Mouse (Mus musculus): ENCODE measurements around the gene Tbc1d10b. TPM values are rescaled to one million over a fixed set of nuclear protein-coding genes. Genes with fewer than 3 reads are reported as not detected.
"Not testable (repeated sequence)": the region's sequence is repeated elsewhere in the genome, so short reads cannot be mapped to it uniquely, and the experiment has no call there.

Gene Tbc1d10b
- total RNA-seq, 2 experiments from 2014 or later, result 25.5 to 41.0 TPM

DNA sequence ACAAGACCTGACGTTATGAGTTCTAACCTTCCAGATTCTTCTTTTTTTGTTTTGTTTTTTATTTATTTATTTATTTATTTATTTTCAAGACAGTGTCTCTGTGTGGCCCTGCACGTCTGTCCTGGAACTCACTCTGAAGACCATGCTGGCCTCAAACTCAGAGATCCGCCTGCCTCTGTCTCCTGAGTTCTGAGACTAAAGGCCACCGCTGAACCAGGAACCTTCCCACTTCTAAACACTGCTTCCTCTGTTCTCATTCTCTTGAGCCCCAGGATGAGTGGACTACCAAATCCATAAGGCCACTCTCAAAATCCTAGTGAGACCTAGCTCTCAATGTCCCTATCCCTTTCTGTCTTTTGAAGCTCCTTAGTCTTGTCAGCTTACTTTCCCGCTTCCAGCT, 1.6 kb upstream of the Tbc1d10b start:
- no peak for ATAC-seq (replicated peaks; ENCODE audit: low FRiP score, low TSS enrichment, poor library complexity, severe bottlenecking)

DNA sequence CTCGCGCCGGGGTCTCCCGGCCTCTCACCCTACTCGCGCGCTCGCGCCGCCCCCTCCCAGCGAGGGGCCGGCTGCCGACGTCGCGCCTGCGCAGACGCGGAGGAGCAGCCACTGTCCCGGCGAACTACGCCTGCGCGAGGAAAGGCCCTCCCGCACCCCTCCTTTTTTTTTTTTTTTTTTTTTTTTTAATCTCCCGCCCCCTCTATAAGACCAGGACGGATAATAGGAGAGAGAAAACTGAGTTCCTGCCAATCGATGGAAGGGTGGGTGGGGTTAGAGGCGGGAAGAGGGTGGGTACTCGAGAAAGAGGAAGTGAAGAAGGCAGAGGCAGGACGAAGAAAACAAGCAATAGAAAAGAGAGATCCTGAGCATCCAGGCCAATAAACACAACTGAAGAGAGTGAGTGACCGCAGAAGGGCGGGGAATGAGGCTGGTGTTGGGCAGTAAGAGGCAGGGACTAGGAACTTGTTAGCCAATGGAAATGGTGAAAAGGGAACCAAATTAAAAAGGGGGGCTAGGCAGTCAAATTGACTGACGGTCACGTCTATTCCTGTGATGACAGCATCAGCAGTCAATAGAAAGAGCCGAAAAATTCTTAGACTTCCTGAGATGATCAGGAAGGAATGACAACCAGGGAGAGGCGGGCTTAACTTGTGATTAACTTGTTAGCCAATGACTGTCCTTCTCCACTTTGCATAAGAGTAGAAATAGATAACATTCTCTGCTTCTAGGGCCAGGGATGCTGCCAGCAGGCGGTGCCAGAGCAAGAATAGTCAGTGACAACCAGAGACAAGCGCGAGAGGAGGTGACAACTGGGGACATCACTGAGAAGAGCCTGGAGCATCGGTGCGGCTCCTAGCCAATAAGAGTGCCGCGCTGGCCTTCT, 528 bp upstream of the Tbc1d10b start, which contains the start of gene Mylpf:
TSS of gene Mylpf (plus strand) at position 338 of the 886 bp plus-strand sequence.
- peak; percentile 85 for ATAC-seq (replicated peaks; ENCODE audit: low FRiP score, low TSS enrichment, poor library complexity, severe bottlenecking)

DNA sequence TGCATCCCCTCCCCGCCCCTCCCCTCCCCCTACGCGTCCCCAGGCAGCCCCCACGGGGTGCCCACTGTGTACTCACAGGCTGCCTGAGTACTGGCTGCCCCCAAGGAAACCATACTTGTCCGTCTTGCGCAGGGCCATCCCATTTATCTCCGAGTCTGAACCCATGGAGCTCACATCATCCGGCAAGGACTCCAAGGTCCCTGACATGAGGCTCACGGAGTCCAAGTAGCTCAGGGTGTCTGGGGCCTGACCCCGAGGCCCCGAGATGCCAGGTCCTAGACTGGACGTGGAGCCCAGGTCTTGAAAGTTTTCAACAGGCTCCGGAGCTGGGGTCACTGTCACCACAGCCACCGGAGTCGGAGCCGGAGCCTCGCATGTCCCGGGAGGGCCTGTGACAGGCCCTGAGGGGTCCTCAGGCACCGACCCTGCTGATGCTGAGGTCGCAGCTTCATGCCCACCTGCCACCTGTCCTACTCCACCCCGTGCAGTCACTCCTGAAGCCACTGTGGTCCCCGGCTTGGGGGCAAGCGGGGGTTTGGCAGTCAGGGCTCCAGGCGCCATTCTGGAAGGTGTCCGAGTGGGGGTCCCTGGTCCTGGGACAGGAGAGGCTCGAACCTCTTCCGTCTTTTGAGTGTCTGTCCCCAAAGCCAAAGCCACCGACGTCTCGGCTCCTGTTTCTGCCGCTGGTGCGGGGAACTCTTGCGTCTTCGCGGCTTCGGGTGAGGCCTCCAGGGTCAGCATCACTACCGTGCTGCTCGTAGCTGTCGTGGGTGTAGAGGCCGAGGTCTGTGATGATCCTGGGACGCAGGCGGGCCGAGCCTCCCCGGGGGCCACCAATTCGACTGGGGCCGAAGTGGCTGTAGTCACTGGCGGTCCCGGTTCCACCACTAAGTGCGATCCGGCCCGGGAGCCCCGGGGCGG, 634 bp downstream of the Tbc1d10b start:
- no peak for ATAC-seq (replicated peaks; ENCODE audit: low FRiP score, low TSS enrichment, poor library complexity, severe bottlenecking)

DNA sequence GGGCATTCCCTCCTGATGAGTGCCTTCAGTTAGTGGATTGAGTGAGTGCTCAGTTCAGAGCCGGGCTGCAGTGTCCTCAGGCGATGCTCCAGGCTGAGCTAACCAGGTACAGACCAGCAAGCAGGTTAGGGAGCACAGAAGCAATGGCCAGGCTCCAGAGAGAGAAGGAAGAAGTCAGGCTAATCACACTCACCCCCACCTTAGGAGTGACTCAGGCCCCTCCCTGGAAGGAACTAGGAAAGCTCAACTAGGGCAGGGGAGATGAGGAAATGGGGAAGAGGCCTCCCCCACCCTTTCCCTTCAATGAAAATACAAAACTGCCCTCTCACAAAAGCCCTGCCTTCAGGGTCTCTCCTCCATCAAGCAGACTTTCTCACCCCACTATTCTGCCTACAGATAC, 1.7 kb downstream of the Tbc1d10b start:
- no peak for ATAC-seq (replicated peaks; ENCODE audit: low FRiP score, low TSS enrichment, poor library complexity, severe bottlenecking)

DNA sequence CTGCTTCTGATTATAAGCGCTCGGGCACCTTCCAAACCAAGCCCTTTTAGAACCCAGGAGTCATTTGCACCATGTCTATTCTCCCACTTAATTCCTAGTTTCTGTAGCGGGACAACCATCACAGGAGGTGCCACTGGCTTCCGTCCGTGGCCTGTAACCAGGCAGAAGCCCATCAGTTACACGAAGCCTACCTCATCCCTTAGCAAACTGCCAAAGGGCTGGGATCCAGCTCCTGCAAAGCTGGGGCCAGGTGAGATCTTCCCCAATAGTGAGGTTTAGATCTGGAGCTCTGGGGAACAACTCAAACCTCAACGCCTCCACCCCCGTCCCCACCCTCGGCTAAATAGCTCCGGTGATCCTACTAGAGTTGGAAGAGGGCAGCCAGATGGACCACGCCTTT, 11.8 kb downstream of the Tbc1d10b start:
- ATAC-seq (replicated peaks; ENCODE audit: low FRiP score, low TSS enrichment, poor library complexity, severe bottlenecking), result no peak

DNA sequence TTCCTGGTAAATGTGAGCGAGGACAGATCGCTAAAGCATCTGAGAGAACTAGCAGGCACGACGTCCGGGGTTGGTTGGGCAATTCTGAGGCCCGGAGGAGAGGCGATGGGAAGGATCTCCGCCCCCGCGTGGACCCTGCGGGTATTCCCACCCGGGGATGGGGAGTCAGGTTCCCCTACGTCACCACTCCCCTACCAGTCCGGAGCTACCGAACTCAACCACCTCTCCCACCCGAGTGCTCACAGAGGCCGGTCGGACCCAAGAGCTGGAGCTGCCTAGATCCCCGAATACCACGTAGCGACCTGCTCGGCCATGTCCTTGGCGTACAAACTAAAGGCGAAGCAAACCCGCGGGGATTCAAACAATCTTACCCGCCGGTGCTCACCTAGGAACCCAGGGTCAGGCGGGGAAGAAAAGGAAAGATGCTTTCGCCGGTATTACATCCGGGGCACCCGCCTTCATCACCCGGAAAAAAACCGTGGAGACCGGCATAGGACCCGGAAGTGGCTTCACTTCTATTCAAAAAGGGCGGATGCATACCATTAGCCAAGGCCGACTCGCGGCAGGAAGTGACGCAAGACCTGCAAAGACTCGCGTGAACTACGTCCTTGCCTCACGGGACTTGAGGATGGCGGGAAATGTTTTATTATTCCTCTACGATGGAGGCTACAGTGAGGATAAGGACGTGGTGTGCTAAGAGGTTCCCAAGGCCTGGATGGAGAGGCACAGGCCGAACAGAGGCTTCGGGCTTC, 12.5 kb downstream of the Tbc1d10b start, which contains the start of gene Cd2bp2:
TSS of gene Cd2bp2 (minus strand) at position 507 of the 752 bp plus-strand sequence.
- ATAC-seq (replicated peaks; ENCODE audit: low FRiP score, low TSS enrichment, poor library complexity, severe bottlenecking), result peak; percentile 90

DNA sequence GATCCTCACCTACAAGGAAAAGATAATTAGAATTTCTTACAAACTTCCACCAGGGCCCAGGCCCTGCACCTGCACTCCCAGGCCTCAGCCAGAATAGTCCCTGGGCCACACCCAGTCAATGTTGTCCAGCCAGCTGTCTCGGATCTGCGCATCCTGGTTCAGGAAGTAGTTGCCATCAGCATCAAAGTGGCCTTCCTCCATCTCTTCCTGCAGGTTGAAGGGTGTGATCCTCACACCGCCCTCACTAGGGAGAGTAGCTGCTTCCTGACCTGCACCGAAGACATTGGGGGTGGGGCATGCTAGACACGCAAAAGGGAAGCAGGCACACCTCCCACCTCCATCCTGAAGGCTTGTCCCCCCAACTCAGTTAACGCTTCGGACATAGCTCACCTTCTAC, 13.6 kb downstream of the Tbc1d10b start:
- no peak for ATAC-seq (replicated peaks; ENCODE audit: low FRiP score, low TSS enrichment, poor library complexity, severe bottlenecking)

DNA sequence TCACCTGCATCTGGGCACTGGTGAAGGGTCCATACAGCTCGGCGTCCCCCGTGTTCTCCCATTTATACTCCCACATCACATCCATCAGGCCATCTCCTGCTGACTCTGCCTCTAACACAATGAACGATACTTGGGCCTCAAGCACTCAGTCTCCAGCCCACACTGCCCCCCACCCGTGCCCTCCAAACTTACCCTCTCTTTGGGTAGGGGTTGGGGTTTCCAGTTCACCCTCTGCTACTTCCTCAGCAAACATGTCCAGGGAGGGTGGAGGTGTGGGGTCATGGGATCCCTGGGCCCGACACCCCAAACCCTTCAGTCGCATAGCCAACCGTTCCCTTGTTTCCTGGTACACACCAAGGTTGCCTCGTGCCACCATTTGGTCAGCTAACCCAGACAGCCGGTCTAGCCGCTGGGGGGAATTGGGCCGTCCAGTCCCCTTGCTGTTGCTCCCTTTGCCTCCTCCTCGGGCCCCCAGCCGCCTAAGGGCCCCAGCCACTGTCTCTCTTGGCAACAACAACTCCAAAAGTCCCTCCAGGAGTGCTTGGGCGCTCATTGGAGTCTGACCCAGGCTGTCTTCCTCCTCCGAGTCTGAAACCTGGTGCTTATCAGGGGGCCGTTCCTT, 14.1 kb downstream of the Tbc1d10b start:
- ATAC-seq (replicated peaks; ENCODE audit: low FRiP score, low TSS enrichment, poor library complexity, severe bottlenecking), result no peak

DNA sequence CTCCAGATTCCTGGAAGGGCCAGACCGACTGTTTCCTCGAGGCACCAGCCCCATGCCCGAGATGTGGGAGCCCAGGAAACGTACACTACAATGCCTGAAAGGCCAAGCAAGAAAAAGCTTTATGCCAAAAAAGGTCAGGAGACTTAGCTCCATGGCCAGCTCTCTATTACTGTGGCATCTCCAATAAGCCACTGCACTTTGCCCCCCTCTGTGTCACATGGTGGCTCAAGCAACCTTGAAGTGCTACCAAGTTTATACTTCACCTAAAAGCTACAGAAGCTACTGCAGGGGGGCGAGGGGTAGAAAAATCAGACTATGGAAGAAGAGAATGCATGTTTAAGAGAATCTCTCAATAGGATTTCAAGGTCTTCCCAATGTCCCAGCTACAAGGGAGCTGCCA, 15.3 kb downstream of the Tbc1d10b start:
- no peak for ATAC-seq (replicated peaks; ENCODE audit: low FRiP score, low TSS enrichment, poor library complexity, severe bottlenecking)

DNA sequence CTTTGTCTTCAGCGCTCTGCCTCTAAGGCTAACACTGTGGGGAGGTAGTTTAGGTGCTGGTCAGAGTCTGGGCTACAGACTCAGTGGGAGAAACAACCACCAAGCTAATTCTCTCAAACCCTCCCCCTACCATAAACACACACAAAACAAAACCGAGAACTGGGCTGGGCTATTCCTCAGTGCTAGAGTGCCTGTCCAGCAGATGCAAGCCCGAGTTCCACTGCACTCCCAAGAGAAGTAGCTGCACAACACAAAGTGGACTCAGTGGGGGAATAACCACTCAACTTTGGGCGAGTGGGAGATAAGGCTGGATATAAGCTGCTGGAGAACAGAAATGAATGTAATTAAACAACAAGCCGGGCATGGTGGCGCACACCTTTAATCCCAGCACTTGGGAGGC, 17.6 kb downstream of the Tbc1d10b start:
- ATAC-seq (replicated peaks; ENCODE audit: low FRiP score, low TSS enrichment, poor library complexity, severe bottlenecking), result no peak

DNA sequence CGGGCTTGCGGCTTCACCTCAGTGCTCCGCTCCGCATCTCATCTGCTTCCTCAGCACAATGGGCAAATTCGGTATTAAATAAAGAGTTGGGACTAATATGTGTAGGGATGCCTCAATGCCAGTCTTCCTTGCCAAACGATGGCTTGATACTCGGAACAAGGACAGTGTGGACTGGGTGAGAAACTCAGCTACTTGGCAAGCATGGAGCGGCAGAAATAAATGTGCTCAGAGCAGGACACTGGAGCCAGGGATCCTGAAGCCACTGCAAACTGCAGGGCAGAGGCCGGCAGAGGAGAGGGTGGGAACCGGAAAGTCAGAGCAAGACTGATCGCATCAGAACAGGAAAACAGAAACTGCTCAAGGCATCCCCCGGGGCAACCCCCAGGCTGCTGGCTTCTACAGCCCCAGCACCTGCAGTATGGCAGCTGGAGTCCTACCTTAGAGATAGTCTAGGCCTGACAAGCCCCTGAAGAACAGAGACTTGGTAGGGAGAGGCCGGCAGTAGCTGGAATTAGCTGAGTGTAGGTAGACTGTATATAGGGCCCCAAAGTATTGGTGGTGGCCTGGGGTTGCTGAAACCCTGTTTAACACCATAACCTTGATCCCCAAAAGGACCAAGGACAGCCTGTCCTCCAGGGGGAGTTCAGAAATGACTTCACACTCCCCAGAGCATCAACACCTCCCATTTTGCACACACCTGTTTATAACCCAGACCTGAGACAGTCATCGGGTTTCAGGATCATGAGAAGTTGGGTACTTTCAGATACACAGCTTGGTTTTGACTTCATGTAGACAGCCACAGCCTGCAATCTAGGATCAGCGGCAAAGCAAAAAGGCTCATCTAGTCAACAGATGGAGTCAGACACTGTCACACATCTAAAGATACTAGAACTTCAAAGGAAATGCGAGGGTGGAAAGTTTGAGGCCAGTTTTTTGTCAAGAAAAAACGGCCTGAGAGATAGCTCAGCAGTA, 19.7 kb downstream of the Tbc1d10b start:
- ATAC-seq (replicated peaks; ENCODE audit: low FRiP score, low TSS enrichment, poor library complexity, severe bottlenecking), result no peak

DNA sequence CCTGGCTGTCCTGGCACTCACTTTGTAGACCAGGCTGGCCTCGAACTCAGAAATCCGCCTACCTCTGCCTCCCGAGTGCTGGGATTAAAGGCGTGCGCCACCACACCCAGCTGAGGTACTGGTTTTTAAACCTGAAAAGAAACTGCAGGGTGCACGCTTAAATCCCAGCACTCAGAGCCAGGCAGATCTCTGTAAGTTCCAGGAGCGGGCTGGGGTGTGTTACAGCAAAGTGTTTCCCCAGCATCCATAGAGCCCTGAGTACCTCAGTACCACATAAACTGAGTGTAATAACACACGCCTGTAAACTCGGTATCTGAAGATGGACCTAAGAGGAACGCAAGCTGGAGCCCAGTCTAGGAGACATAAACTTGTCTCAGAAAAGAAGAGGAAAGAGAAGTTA, 20.9 kb downstream of the Tbc1d10b start:
- no peak for ATAC-seq (replicated peaks; ENCODE audit: low FRiP score, low TSS enrichment, poor library complexity, severe bottlenecking)

DNA sequence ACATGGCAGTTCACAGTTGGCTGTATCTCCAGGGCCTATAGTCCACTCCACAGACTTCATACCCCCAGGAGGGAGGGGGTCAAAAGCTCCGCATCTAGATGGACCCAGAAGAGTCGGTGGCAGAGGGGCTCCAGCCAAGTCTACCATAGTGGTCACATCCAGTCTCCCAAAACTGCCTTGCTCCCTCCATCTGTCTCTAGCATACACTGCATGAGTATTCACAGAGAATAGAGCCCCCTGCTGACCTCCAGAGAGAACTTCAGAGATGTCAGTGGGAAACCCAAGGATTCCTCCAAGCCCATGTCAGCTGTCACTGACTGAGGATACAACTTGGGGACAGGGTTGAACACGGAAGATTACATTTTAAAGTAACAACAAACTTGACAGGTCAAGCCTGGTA, 22.7 kb downstream of the Tbc1d10b start:
- ATAC-seq (replicated peaks; ENCODE audit: low FRiP score, low TSS enrichment, poor library complexity, severe bottlenecking), result peak; percentile 43

DNA sequence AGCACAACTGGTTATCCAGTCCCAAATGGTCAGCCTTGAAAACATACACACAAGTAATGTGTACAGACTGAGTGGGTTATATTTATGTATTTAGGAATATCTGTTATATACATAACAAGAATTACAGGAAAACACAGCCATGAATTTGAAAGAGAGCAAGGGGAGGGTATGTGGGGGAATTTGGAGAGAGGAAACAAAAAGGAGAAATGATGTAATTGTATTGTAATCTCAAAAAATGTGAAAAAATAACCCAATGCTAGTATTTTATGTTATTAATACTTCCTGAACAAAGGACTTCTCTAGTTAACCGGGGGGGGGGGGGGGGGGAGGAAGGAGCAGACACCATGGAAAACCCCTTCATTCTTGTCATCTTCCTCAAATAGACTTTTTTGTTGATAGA, 23.5 kb downstream of the Tbc1d10b start:
- no peak for ATAC-seq (replicated peaks; ENCODE audit: low FRiP score, low TSS enrichment, poor library complexity, severe bottlenecking)

DNA sequence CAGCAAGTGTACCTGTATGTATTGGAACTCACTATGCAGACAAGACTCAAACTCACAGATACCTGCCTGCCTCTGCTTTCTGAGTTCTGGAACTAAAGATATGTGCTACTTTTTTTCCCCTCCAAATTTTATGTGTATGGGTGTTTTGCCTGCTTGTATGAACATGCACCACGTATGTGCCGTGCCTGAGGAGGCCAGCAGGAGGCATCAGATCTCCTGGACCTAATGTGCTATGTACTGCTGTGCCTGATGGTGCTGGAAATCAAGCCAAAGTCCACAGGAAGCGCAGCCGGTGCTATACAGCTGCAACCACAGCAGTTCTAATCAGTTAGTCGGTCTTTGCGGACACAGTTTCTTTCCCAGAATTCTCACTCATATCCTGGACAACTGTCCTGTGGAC, 24.4 kb downstream of the Tbc1d10b start:
- ATAC-seq (replicated peaks; ENCODE audit: low FRiP score, low TSS enrichment, poor library complexity, severe bottlenecking), result peak; percentile 75

DNA sequence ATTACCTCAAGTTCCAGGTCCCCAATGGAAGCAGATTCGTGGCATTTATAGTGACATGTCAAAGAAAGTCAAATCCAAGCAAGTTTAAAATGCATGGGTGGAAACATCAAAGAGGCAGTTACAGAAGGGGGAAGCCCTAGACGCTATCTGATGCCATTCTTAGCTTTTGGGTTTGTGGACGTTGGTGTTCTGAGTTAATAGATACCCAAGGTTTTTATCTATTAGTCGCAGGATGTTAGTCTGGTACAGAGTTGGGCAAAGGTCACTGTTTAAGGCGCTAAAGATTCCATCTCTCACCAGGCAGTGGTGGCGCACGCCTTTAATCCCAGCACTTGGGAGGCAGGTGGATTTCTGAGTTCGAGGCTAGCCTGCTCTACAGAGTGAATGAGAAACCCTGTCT, 24.9 kb downstream of the Tbc1d10b start:
- peak; percentile 85 for ATAC-seq (replicated peaks; ENCODE audit: low FRiP score, low TSS enrichment, poor library complexity, severe bottlenecking)

DNA sequence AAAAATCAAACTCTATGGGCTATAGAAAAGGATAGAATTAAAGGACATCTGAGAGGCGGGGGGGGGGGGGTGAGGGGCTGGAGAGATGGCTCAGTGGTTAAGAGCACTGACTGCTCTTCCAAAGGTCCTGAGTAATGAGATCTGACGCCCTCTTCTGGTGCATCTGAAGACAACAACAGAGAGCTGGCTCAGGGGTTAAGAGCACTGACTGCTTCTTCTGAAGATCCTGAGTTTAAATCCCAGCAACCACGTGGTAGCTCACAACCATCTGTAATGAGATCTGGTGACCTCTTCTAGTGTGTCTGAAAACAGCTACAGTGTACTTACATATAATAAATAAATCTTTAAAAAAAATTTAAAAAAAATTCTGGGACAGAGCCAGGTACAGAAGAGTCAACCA, 26.5 kb downstream of the Tbc1d10b start:
- ATAC-seq (replicated peaks; ENCODE audit: low FRiP score, low TSS enrichment, poor library complexity, severe bottlenecking), result not testable (repeated sequence)

DNA sequence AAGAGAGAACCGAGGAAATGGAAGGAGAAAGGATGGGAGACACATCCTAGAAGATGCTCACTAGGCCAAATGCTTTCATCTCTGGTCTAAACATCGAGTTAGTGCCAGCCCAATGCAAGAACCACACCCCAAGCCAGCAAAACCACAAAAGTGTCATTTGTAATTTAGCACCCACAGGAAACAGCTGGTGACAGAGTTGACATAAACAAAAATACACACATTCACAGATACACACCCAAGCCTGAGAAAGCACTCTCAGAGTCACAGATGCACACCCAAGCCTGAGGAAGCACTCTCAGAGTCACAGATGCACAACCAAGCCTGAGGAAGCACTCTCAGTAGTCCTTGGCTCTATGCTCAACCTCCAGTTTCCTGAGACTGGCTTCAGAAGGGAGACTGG, 27.5 kb downstream of the Tbc1d10b start:
- ATAC-seq (replicated peaks; ENCODE audit: low FRiP score, low TSS enrichment, poor library complexity, severe bottlenecking), result no peak

Data from megakaryocyte-erythroid progenitor cell, adult 5-6 weeks (primary cell).